Mouse (Mus musculus): ENCODE measurements at regions not wholly inside any gene's neighbourhood (a gene's known extent, or its start where the extent isn't known, plus 50 kb on each side); places are given as distances from the start of the nearest gene placed in this dataset.

DNA sequence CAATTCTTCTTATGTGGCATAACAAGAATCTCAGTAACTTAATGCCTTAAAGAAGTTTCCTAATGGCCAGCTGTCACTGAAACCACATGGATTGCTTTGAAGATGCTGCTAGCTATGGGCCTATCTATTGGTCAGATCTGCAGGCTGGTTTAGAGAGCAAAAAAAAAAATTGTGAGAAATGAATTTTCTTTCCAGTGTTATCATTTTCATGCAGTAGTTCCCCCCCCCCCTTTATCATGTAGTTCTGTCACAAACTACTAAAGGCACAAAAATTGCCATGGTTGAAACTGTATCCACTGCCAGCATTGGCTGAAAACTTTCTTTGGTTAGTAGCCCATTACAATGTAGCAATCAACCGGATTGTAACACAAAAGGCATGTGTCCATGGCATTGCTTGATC lies 487.6 kb downstream of the Olfm4 start:
- TF ChIP-seq CTCF (IDR thresholded peaks at IDR 0.05; ENCODE audit: low read depth, low read length) (no peak), GATA1 (IDR thresholded peaks at IDR 0.05; ENCODE audit: borderline replicate concordance, low read length) (no peak)
